Mouse (Mus musculus): ENCODE data around the gene Dek.

DNA sequence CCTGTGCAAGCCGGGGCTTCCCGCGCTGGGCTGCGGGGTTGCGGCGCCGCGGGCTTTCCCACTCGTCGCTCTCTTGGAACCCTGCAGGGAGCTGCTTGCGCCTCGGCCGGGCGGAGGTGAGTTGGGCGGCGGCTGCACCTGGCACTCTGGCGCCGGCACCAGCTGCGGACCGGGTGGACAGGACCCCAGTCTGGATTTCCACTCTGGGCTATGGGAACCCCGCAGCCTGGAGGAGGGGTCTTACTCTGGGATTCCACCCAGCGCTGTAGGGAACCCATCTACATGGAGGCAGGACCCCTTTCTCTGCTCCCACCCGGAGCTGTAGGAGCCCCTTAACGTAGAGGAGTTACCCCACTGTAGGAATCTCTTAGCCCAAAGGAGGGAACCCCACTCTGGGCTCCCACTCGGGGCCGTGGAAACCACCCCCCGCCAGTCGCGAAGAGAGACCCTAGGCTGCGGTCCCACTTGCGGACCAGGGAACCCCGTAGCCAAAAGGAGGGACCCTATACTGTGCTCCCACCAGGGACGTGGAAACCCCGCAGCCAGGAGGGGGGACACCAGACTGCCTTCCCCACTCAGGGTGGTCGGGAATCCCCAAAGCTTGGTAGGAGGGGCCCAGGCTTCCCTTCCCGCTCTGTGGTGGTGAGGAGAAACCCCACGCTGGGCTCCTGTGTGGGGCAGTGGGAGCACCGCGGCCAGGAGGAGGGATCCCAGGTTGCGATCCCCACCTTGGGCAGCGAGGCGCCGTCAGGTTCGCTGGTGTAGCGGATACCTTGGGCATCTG is 62.0 kb downstream of the Dek start:
- no peak for TF ChIP-seq POLR2A (IDR thresholded peaks at IDR 0.05; ENCODE audit: insufficient read depth, low read length)
- no peak for TF ChIP-seq CTCF (IDR thresholded peaks at IDR 0.05; ENCODE audit: low read depth, low read length)
- TF ChIP-seq EP300 (IDR thresholded peaks at IDR 0.05; ENCODE audit: insufficient read depth, low read depth, low read length): no peak
